Mouse (Mus musculus) fat pad, adult 2 months (tissue): ENCODE measurements around the gene Nfib.

ENCODE experiments used
- DNase-seq: peaks from one replicate; pipeline ENCODE4 v3.0.0-alpha.2; 2011; ENCODE audit warnings: low read depth, low spot score; ENCODE audit errors: extremely low read depth

The Nfib gene

DNA sequence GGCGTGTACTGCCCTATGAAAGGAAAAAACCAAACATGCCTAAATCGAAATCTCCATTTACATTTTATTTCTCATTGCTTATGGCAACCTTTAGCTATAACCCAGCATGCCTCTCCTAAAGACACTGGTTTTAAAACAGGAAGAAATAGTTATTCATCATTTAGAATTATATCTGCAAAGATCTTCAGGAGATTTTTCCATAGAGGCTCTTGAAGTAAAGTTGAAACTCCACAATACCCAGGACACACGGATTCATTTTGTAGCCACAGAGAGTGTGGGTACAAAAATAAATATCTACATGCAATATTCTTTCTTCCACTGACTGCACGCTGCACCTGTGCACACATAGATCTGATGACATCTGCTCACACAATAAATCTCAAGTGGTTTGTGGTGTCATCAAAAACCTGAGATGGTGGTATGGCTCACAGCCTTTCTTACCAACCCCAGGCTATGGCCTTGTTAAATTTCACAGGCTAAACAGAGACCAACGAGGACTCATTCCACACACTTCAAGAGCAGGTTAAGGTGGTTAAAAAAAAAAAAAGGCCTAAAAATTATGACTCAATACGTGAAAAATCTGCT, 189.2 kb downstream of the Nfib start:
- DNase-seq, result no peak

DNA sequence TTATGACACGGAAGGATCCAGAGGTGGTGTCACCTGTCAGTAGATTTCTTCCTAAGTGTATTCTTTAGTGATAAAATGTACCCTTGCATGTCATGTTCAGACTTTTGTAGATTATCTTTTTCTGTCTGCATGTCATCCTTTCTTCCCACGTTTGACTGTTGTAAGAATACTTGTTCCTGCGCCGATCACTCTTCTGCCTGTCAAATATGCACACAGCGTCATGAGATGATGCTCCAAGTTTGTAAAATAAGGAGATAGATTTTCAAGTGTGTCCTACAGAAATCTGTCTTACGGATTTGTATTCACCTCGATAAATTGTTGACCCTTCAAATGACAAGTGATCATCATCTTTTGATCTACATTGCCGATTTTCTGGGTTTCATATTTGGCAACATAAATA, 190.6 kb downstream of the Nfib start:
- no peak for DNase-seq

GRCm38 (mm10) chr4:82514373-82514772, 191.2 kb downstream of the Nfib start:
- DNase-seq, result no peak

GRCm38 (mm10) chr4:82513426-82513750, 192.2 kb downstream of the Nfib start:
- no peak for DNase-seq

- no peak for DNase-seq
Measured at GRCm38 (mm10) chr4:82512743-82513425, 192.7 kb downstream of the Nfib start.

- no peak for DNase-seq
Measured at GRCm38 (mm10) chr4:82512335-82512734, 193.2 kb downstream of the Nfib start.

DNA sequence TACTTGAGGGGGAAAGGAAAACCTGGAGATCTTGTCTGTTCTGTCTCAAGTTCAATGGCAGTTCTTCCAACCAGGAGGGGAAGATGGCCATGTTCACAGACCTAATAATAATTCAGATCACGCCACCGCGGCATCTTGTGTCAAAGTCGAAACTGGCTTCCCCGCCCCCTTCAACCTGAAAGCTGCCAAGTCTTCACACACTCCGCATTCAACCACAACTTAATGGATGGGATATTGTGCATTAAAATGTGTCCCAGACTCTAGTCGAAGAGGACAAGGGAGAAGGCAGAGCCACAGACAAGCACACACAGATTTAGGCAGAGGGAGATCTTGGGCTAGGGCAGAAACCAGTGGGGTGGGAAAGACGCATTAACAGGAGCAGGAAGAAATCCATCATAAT, 194.0 kb downstream of the Nfib start:
- DNase-seq, result no peak

DNA sequence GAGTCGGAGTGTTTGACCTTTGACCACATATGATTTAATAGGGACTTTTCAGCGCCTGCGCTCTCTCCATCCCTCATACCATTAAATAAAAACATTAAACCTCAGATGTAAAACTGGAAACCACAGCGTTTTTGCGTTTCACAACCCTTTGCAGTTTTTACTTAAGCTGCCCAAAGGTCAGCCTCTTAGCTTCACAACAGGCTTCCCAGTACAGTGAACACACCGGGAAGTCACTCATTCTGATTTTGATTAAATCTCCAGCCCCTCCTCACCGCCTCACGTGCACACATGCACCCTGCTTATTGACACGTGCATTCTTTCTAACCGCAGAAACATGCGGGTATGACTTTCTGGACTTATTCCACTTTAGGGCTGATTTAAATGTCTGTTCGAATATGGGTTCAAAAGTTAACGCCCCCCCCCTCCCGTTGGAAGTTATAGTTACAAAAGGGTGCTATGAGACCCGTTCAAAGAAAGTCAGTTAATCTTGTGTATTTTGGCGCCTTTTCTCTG, 194.5 kb downstream of the Nfib start:
- DNase-seq, result no peak

GRCm38 (mm10) chr4:82509771-82510170, 195.8 kb downstream of the Nfib start:
- DNase-seq, result no peak

- no peak for DNase-seq
Measured at GRCm38 (mm10) chr4:82509166-82509767, 196.3 kb downstream of the Nfib start.

DNA sequence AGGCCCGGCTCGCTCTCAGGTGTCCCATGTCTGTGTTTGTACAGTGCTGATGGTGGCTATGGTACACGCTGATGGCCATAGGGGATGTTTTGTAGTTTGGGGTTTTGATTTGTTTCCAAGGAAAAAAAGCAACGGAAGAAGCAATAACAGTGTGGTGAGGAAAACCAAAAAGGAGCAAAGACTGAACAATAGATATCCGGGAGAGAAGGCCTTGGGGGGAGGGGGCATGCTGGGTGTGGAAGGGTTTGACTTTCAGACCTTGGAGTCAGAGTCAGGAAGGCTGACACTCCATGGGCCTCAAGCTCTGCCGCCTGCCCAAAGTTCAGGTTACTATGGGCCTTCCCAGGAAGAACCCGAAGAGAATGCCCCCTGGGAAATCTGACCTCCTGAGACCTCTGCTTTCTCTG, 197.3 kb downstream of the Nfib start:
- DNase-seq, result no peak

DNA sequence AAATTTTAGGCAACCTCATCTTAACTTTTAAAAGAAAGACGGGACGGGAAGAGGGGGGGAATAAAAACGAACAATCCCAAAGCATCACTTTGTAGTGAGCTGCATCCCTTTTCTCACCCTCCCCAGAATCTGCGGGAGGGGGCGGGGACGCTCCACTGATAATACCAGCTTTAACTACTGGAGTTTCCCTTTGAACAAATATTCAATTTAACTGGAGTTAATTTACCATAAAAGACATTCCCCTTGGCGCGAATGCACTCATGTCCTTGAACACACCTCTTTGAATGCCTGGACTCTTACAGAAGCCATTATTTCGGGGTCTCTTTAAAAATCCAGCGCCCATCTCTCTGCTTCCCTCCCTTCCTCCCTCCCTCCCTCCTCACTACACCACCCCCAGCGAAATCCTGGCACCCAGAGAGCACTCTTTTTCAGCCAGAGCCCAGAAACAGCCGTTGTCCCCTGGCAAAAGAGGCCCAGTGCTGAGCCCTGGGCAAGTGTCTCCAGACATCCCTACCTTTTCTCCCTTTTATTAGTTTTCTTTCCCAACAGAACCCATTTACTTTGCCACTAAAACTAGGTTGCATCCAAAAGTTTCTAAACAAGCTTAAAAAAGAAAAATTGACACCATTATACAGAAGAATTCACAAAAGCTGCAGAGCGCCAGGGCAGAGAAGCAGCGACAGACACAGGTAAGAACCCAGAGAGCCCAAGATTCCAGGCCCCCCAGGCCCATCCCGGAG, 197.8 kb downstream of the Nfib start:
- no peak for DNase-seq

DNA sequence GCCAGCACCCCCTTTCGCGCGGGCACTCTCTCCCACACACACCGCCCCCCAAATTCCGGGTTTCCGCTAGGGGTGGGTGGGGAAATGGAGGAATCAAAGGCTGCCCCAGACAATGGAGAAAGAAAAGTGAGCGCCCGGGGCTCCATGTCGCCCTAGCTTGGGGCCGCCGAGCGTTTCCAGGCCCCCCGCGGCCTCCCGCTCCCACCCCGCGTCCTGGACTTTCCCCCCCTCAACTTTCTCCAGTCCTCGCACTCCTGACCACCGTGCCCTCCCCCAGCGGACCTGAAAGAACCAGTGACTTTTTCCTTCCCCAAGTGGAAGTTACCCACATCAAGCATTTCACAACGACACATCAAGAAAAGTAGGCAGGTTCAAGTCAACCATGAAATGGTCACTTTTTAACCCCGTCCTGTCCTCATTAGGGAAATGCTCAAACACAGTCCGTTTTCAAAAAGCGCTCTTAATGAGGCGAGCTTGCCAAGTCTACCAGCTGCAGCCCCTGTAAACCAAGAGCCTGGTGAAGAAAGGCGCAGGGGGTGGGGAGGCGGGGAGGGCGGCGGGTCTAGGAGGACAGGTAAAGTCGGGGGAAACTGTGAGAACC, 198.7 kb downstream of the Nfib start:
- DNase-seq, result no peak

DNA sequence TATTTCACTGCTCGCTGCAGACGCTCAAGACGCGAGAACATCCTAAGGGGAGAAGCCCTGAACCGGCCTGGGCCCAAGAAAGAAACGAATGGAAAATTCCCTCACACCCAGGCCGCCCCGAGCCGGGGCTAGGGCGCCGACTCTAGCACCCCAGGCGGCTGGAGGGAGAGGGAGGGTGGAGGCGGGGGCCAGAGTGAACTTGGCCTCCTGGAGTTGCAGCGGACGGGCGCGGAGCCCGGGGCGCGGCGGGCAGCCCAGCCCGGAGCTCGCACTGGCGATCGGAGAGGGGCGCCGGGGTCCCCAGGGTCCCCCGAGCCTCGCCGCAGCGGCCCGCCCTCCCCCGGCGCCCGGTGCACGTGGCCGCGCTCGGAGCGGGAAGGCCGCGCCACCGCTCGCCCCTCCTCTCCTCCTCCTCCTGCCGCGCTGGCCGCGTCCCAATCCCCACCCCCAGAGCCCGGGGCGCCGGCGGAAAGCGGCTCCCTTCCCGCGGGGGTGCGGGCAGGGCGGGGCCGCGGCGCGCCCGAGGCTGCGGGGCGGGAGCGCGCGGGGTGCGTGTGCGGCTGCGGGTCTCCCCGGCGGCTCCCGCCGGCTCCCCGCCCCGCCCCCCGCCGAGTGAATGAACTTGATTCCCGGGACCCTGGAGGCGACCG, 199.3 kb downstream of the Nfib start:
- no peak for DNase-seq

GRCm38 (mm10) chr4:82505121-82506031, 200.2 kb downstream of the Nfib start:
- DNase-seq, result no peak

GRCm38 (mm10) chr4:82504284-82505120, 201.0 kb downstream of the Nfib start:
- DNase-seq, result no peak

DNA sequence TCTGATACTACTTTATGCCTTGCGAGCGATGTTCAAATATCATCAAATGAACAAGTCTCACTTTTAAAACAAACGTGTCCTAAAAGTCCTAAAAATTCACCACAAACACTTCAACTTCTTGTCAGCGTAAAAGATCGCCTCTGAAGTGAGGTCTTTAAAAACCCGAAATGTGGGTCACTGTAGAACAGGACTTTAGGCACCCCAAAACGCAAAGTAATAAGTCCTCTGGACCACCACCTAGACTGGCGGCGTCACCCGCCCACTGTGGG, 201.6 kb downstream of the Nfib start:
- no peak for DNase-seq

DNA sequence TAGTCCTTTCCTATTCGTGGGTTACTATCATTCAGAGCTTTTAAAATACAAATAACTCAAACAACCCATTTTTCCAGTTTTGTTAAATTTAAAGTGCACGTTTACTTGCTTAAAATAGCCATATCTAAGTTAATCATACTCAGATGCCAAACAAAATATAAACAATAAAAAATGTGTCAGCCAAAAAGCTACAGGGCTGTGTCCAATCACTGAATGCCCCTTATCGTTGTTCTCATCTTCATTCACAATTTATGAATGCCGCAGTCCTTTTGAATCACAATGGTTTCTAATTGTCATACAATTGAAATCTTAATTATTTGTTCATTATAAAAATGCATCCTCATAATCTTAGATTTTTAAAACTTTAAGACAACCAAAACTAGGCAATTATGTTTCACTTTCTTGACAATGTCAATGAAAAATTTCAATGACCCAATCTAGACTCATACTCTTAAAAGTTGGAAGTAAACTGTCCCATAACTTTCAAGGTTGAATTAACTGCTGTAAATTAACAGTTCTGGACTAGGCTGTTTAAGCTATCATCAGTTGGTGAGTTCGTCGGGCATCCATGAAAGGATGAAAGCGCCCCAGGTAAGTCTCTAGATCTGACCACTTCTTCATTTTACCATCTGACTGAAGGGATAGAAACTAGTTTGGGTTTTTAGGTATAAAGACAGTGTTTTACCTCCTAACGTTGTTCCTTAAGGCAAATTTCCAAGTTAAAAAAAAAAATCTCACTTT, 202.1 kb downstream of the Nfib start:
- no peak for DNase-seq

- DNase-seq, result no peak
Measured at GRCm38 (mm10) chr4:82502611-82503010, 202.9 kb downstream of the Nfib start.
